Mouse (Mus musculus): ENCODE measurements around the gene Rnf26. TPM values are rescaled to one million over a fixed set of nuclear protein-coding genes. Genes with fewer than 3 reads are reported as not detected.

The Rnf26 gene
- polyA plus RNA-seq, 1 experiment from 2014 or later, result 75.6 TPM

DNA sequence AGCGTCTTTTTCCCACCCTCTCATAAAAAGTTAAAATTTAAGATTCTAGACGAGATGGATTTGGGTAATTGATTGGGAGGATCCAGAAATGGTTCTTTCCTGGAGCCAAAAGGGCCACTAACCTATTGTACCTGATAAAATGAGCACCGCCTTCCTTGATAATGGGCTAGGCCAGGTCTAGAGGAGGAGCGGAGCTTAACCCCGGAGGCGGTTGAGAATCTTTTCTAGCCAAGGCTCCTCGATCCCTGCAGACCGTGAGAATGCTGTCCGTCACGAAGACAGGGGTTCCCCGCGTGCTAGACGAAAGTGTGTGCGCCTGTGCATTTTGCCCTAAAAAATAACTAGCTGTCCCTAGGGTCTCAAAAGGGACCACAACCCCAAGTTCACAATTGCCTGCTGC lies 29.1 kb downstream of the Rnf26 start:
- WGBS, result under 1% methylated on average over 14 of the region's 14 CpGs
- H3K4me1 ChIP-seq (replicated peaks), result peaks cover 59% of the 10 kb centered on the region
- H3K9me3 ChIP-seq, result no peaks in the 10 kb centered on the region
- H3K27me3 ChIP-seq (ENCODE audit: insufficient read depth, poor library complexity, severe bottlenecking), result peaks cover 95% of the 10 kb centered on the region
- 0 out of 2 replicates have a peak, but pooled peaks cover 2% of the 10 kb centered on the region for H3K36me3 ChIP-seq
- peak overlapping the region; percentile 67 for H3K4me3 ChIP-seq
- DNase-seq (ENCODE audit: low spot score), result no peak
- peak overlapping the region; percentile 86 for H3K27ac ChIP-seq

DNA sequence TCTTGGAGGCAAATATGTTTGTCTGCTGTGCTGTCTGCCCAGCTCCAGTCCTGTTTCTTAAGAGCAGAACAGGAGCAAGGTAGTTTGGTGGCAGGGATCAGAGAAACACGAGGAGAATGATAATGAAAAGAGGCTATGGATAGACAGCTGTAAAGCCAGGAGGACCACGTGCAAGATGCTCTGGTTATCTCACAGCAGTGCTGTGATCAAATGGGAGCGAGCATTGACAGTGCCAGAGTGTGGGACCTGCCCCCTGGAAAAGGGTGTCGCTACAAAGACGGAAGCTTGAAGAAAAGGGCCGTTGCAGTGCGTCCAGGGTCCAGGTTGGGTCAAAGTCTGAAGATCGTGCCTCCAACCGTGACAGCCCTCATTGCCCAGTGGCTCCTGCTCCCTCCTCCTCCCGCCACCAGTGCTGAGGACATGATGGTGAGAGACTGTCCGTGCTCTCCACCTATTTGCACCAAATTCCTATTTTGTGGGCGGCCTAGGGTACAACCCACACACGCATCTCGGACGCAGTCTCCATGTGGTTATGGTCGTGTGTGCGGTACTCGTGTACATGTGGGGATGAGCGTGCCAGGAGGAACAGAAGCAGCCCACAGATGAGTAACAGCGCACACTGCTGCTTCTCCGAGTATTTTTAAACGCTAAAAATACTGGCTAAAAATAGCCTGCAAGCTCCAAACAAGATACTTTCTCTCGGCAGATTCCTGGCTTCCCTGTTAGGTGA lies 29.8 kb downstream of the Rnf26 start:
- peak overlapping the region; percentile 67 for H3K4me3 ChIP-seq
- H3K4me1 ChIP-seq (replicated peaks), result peaks cover 60% of the 10 kb centered on the region
- peaks cover 95% of the 10 kb centered on the region for H3K27me3 ChIP-seq (ENCODE audit: insufficient read depth, poor library complexity, severe bottlenecking)
- WGBS, result 9% methylated on average over 23 of the region's 23 CpGs
- no peaks in the 10 kb centered on the region for H3K9me3 ChIP-seq
- no peak for DNase-seq (ENCODE audit: low spot score)
- H3K27ac ChIP-seq, result no peak overlapping the region
- no peaks in the 10 kb centered on the region for H3K36me3 ChIP-seq

- H3K27ac ChIP-seq, result no peak overlapping the region
- H3K9me3 ChIP-seq, result no peaks in the 10 kb centered on the region
- H3K36me3 ChIP-seq, result no peaks in the 10 kb centered on the region
- no peak for DNase-seq (ENCODE audit: low spot score)
- H3K4me1 ChIP-seq (replicated peaks), result peaks cover 54% of the 10 kb centered on the region
- peaks cover 93% of the 10 kb centered on the region for H3K27me3 ChIP-seq (ENCODE audit: insufficient read depth, poor library complexity, severe bottlenecking)
- WGBS, result 91% methylated on average over 5 of the region's 5 CpGs
- no peak overlapping the region for H3K4me3 ChIP-seq
These were observed 31.1 kb downstream of the Rnf26 start for GRCm38 (mm10) chr9:44082266-44082665.

DNA sequence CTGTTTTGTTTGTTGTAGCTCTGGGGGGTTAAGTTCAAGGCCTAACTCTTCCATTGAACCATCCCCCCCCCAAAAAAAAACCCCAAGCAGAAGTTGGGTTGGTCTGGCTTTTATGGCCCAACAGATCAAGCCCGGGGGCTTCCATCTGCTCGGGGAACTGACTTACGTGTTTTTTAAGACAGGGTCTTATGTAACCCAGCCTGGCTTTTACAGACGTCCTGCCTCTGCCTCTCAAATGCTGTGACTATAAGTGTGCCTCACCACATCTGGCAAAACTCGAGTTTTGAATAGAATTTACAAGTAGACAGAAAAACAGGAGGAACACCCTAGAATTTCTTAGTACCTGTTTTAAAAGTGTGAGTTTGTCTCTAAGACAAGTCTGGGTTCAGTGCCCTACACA lies 31.7 kb downstream of the Rnf26 start:
- Histone ChIP-seq H3K9me3 (no peaks in the 10 kb centered on the region), H3K4me3 (no peak overlapping the region), H3K4me1 (replicated peaks) (peaks cover 57% of the 10 kb centered on the region), H3K27ac (no peak overlapping the region), H3K27me3 (ENCODE audit: insufficient read depth, poor library complexity, severe bottlenecking) (peaks cover 90% of the 10 kb centered on the region), H3K36me3 (no peaks in the 10 kb centered on the region)
- no peak for DNase-seq (ENCODE audit: low spot score)
- 71% methylated on average over 5 of the region's 5 CpGs for WGBS

- DNase-seq (ENCODE audit: low spot score), result no peak
- peaks cover 90% of the 10 kb centered on the region for H3K27me3 ChIP-seq (ENCODE audit: insufficient read depth, poor library complexity, severe bottlenecking)
- no peaks in the 10 kb centered on the region for H3K9me3 ChIP-seq
- H3K36me3 ChIP-seq, result 0 out of 2 replicates have a peak, but pooled peaks cover 3% of the 10 kb centered on the region
- no peak overlapping the region for H3K27ac ChIP-seq
- WGBS, result 91% methylated on average over 5 of the region's 5 CpGs
- H3K4me1 ChIP-seq (replicated peaks), result peaks cover 56% of the 10 kb centered on the region
- no peak overlapping the region for H3K4me3 ChIP-seq
These were observed 32.4 kb downstream of the Rnf26 start for GRCm38 (mm10) chr9:44080953-44081352.

DNA sequence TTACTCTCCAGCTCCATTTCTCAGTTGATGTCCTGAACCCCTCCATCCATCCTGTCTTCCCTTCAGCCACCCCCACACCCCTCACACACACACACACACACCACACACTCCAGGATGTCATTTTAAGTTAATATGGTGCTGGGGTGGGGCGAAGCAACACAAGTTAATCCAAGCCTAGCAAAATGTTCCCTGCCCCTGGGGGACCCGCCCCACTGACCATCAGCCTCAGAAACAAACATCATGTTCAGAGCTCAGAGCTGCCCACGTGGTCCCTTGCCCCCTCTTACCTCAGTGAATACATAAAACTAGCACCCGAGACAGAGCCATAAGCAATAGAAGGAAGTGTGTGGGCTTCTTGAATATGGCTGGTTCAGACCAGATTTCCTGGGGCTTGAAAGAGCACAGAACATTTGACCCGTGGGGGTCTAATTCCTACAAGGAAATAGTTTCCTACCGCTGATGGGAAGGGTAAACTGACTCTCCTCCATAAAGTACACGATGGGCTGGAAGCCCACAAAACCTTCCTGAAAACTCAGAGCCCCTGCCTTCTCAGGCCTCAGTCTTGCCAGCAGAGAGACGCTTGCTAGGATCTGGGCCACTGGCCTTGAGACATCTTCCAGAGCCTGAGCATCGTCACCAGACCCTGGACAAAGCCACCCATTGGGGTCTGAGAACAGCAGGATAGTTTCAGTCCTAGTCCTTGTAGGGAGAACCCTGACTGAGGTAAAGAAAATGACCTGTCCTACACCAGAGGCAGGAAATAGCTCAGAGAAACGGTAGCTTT lies 33.1 kb downstream of the Rnf26 start:
- no peak overlapping the region for H3K4me3 ChIP-seq
- WGBS, result 77% methylated on average over 10 of the region's 10 CpGs

GRCm38 (mm10) chr9:44078955-44079756 lies 34.2 kb downstream of the Rnf26 start:
- H3K27me3 ChIP-seq (ENCODE audit: insufficient read depth, poor library complexity, severe bottlenecking), result peaks cover 89% of the 10 kb centered on the region
- peak overlapping the region; percentile 41; the same call in 1 of the 2 replicates for H3K27ac ChIP-seq
- 46% methylated on average over 16 of the region's 16 CpGs for WGBS
- H3K36me3 ChIP-seq, result 0 out of 2 replicates have a peak, but pooled peaks cover 7% of the 10 kb centered on the region
- H3K4me3 ChIP-seq, result no peak overlapping the region
- DNase-seq (ENCODE audit: low spot score), result no peak
- peaks cover 54% of the 10 kb centered on the region for H3K4me1 ChIP-seq (replicated peaks)
- H3K9me3 ChIP-seq, result no peaks in the 10 kb centered on the region

More for the DNA sequence above, 33.1 kb downstream of the Rnf26 start:
- no peaks in the 10 kb centered on the region for H3K9me3 ChIP-seq
- H3K4me1 ChIP-seq (replicated peaks), result peaks cover 56% of the 10 kb centered on the region
- no peak for DNase-seq (ENCODE audit: low spot score)
- H3K36me3 ChIP-seq, result 0 out of 2 replicates have a peak, but pooled peaks cover 7% of the 10 kb centered on the region
- peaks cover 90% of the 10 kb centered on the region for H3K27me3 ChIP-seq (ENCODE audit: insufficient read depth, poor library complexity, severe bottlenecking)
- H3K27ac ChIP-seq, result no peak overlapping the region

DNA sequence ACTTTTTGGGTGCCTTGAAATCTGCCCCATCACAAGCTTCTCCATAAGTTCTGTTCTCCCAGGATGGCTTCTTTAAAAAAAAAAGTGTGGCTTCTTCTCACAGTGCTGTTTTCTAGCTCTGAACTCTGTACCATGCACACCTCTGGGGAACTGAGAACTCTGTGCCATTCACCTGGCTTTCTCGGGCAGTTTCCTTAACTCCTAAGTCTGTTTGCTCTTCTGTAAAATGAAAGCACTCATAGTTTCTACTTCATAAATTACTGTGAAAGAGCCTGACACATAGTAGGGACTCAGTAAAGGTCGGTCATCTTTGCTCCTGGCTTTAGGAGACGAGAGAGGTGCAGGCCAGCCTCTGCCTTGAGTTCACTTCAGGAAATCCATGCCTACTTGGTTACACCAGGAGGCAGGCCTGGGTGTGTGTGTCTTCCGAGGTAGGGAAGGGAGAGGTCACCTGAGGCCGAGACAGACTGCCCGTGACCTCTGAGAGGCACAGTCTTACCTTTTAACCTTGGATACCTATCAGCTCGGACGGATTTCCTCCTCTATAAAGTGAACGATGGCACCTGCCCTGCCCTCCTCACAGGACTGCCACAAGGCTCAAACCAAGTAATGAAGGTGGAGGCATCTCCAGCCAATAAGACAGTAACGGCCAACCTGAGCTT lies 35.0 kb downstream of the Rnf26 start:
- Histone ChIP-seq H3K27ac (no peak overlapping the region), H3K27me3 (ENCODE audit: insufficient read depth, poor library complexity, severe bottlenecking) (peaks cover 80% of the 10 kb centered on the region), H3K9me3 (no peaks in the 10 kb centered on the region), H3K36me3 (0 out of 2 replicates have a peak, but pooled peaks cover 7% of the 10 kb centered on the region), H3K4me1 (replicated peaks) (peaks cover 53% of the 10 kb centered on the region), H3K4me3 (no peak overlapping the region)
- no peak for DNase-seq (ENCODE audit: low spot score)
- WGBS, result 83% methylated on average over 10 of the region's 10 CpGs

GRCm38 (mm10) chr9:44077266-44077910 lies 35.9 kb downstream of the Rnf26 start:
- no peaks in the 10 kb centered on the region for H3K9me3 ChIP-seq
- DNase-seq (ENCODE audit: low spot score), result no peak
- no peak overlapping the region for H3K4me3 ChIP-seq
- WGBS, result 84% methylated on average over 11 of the region's 11 CpGs
- no peak overlapping the region for H3K27ac ChIP-seq
- H3K36me3 ChIP-seq, result 0 out of 2 replicates have a peak, but pooled peaks cover 7% of the 10 kb centered on the region
- peaks cover 72% of the 10 kb centered on the region for H3K27me3 ChIP-seq (ENCODE audit: insufficient read depth, poor library complexity, severe bottlenecking)
- peaks cover 62% of the 10 kb centered on the region for H3K4me1 ChIP-seq (replicated peaks)

GRCm38 (mm10) chr9:44076764-44077120 lies 36.6 kb downstream of the Rnf26 start:
- DNase-seq (ENCODE audit: low spot score), result peak; percentile 58
- WGBS, result 11% methylated on average over 5 of the region's 5 CpGs
- Histone ChIP-seq H3K27ac (no peak overlapping the region), H3K36me3 (0 out of 2 replicates have a peak, but pooled peaks cover 7% of the 10 kb centered on the region), H3K4me1 (replicated peaks) (peaks cover 68% of the 10 kb centered on the region), H3K4me3 (no peak overlapping the region), H3K27me3 (ENCODE audit: insufficient read depth, poor library complexity, severe bottlenecking) (peaks cover 65% of the 10 kb centered on the region), H3K9me3 (no peaks in the 10 kb centered on the region)

DNA sequence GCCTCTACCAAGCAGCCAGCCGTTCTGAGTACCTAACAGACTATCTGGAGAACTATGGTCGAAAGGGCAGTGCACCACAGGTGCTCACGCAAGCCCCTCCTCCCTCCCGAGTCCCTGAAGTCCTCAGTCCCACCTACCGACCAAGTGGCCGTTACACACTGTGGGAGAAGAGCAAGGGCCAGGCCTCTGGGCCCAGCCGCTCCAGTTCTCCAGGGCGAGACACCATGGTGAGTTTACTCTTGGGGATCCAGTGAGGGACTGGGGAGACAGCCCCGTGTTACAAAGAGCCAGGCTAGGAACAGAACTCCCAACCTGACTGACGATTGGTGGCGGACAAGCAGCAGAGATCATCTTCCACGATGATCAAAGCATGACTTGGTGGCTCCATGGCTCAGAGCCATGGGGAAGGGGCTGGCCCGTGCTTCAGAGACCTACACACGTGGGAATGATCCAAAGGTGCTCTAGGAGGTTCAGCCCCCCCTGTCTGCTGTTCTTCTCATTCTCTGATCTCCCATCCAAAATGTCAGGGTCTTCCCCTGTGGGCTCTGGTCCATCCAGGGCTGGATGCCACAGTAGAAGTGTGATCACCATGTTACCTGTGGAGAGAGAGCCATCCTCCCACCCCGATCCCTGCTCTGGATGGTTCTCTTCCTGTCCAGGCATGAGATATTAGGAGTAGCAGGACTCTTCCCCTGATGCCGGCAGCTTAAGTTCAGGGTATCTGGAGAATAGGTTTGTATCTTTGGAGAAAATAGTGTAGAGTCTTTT lies 37.1 kb downstream of the Rnf26 start:
- DNase-seq (ENCODE audit: low spot score), result no peak
- no peaks in the 10 kb centered on the region for H3K9me3 ChIP-seq
- H3K27me3 ChIP-seq (ENCODE audit: insufficient read depth, poor library complexity, severe bottlenecking), result peaks cover 60% of the 10 kb centered on the region
- 63% methylated on average over 16 of the region's 16 CpGs for WGBS
- H3K27ac ChIP-seq, result no peak overlapping the region
- H3K4me3 ChIP-seq, result no peak overlapping the region
- H3K4me1 ChIP-seq (replicated peaks), result peaks cover 74% of the 10 kb centered on the region
- H3K36me3 ChIP-seq, result 0 out of 2 replicates have a peak, but pooled peaks cover 7% of the 10 kb centered on the region

All from hindbrain, embryonic 10.5 days (tissue).